Mouse (Mus musculus) central nervous system, embryonic 11.5 days (tissue): ENCODE results near the gene Usp38. TPM values are rescaled to one million over a fixed set of nuclear protein-coding genes. Genes with fewer than 3 reads are reported as not detected.

ENCODE experiments used
- polyA plus RNA-seq: library from polyadenylated mRNA; depleted of rRNA; stranded (reverse); fragments of >200 nt; gene quantifications from 2 replicates; pipeline ENCODE4 v1.2.3, GENCODE M21; 2012; rRNA removed

Usp38 gene
- polyA plus RNA-seq, result 11.7 and 15.1 TPM in 2 replicates

DNA sequence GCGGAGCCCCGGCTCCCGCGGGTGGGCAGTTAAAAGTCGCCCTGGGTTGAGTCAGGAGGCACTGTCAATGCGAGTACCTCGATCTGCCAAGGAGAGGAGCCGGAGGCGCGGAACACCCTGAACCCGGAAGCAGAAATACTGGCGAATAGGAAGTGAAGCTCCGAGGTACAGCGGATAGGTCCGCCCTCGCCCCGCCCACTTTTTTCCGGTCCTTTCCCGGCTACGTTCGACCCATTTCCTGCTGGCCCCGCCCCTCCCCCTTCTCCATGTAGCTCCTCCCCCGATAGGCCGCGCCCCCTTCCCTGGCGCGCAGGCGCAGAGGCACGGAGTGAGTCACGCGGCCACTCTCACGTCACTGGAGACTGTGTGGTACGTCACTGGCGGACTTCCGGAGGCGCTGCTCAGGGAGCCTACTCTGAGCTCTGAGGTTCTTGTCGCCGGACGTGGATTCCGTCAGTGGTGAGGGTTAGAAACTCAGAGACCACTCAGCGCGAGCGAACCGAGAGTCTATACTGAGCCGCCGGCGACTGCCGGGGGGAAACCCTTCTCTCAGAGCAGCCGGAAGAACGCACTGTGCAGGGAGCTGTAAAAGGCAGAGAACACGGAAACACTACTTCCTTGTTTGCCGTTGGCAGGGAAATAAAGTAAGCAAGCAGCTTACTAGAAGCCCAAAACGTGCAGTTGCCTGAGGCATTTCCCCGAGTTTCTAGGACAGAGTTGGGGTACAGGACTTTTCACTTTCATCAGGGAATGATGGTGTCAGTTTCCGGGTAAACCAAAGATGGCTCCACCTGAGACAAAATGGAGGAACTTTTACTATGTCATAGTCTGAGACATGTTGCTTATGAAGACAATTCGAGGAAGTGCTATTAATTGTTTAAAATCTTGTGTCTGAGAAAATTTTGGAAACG is at the start of gene Usp38:
Gene Usp38, minus strand, starts transcription at position 140 of the 911 bp plus-strand sequence.

Other genes with a start within 250 kb of the Usp38 start
- 15.5 and 24.2 TPM in 2 replicates for gene Gab1, start 134.4 kb downstream of the Usp38 start, polyA plus RNA-seq